Mouse (Mus musculus) neural tube, embryonic 15.5 days (tissue): ENCODE results near the gene Otud3. TPM values are rescaled to one million over a fixed set of nuclear protein-coding genes. Genes with fewer than 3 reads are reported as not detected.

ENCODE experiments used
- ATAC-seq: fragments of 200-750 bp; cut with Nextera tagmentation; 2 replicates; pipeline ENCODE4 v1.8.0; 2017; ENCODE audit warnings: mild to moderate bottlenecking, moderate TSS enrichment, moderate library complexity; ENCODE audit not compliant: low FRiP score
- H3K27ac ChIP-seq: fragments of 300-500 bp; sonication (generic); replicated peaks from 2 replicates; pipeline ENCODE4 v1.5.1; 2015; ENCODE audit warnings: mild to moderate bottlenecking, inconsistent platforms
- H3K27me3 ChIP-seq: fragments of 300-500 bp; sonication (generic); replicated peaks from 2 replicates; pipeline ENCODE4 v1.6.1; 2015; ENCODE audit warnings: inconsistent platforms
- H3K36me3 ChIP-seq: fragments of 300-500 bp; sonication (generic); 2 replicates; pipeline ENCODE4 v1.6.1; 2015; ENCODE audit warnings: inconsistent platforms
- H3K4me1 ChIP-seq: fragments of 300-500 bp; sonication (generic); 2 replicates; pipeline ENCODE4 v1.6.1; 2015; ENCODE audit warnings: inconsistent platforms
- H3K4me2 ChIP-seq: fragments of 300-500 bp; sonication (generic); 2 replicates; pipeline ENCODE4 v1.6.1; 2015; ENCODE audit warnings: inconsistent platforms, mild to moderate bottlenecking, moderate library complexity
- H3K4me3 ChIP-seq: fragments of 300-500 bp; sonication (generic); replicated peaks from 2 replicates; pipeline ENCODE4 v1.5.1; 2015; ENCODE audit warnings: mild to moderate bottlenecking, inconsistent platforms
- H3K9ac ChIP-seq: fragments of 300-500 bp; sonication (generic); replicated peaks from 2 replicates; pipeline ENCODE4 v1.6.1; 2015; ENCODE audit warnings: mild to moderate bottlenecking, inconsistent platforms
- H3K9me3 ChIP-seq: fragments of 300-500 bp; sonication (generic); replicated peaks from 2 replicates; pipeline ENCODE4 v1.6.1; 2016; ENCODE audit warnings: inconsistent platforms
- WGBS: fragments of 180-500 bp; shearing (Covaris S2); methylation state at CpG from one replicate; pipeline ENCODE4 v1.1.7; 2015; ENCODE audit warnings: mixed read lengths; 5-methylcytosine and 5-hydroxymethylcytosine counted together
- polyA plus RNA-seq: library from polyadenylated mRNA; unstranded; fragments of >200 nt; fragmentation: Nextera tagmentation; extraction: Ambion mirVana; gene quantifications from 2 replicates; pipeline ENCODE4 v1.2.1, GENCODE M21; 2015

Otud3 gene
- polyA plus RNA-seq, 1 experiment from 2014 or later: 2.2 TPM

- H3K27ac ChIP-seq: no peak overlapping the region
- no peak overlapping the region for H3K4me3 ChIP-seq
- no peaks in the 10 kb centered on the region for H3K9me3 ChIP-seq
- no peak for ATAC-seq
- H3K4me1 ChIP-seq: no peaks in the 10 kb centered on the region
- H3K27me3 ChIP-seq: no peaks in the 10 kb centered on the region
- 74% methylated on average over 6 of the region's 6 CpGs for WGBS
- no peaks in the 10 kb centered on the region for H3K36me3 ChIP-seq
- H3K9ac ChIP-seq: no peak overlapping the region
- H3K4me2 ChIP-seq: no peak overlapping the region
Measured at GRCm38 (mm10) chr4:138865991-138866390, 47.8 kb downstream of the Otud3 start.

DNA sequence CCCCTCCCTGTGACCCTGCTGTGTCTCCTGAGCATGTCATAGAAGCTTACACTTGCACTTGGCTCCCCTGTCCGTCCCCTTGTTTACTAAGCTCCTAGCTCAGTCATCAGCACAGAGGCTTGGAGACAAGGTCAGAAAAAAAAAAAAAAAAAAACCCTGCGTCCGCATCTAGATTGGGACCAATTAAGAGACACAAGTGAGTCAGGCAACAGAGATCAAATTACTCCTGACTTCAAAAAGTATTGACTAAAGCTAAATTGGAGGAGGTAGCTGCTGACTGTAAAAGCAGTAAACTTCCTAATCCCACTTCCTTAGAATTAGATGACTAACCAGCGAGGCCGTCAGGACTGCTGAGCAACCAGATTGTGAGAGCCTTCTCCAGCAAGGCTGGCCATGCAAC lies 48.7 kb downstream of the Otud3 start:
- H3K4me1 ChIP-seq: peaks cover 3% of the 10 kb centered on the region; the same call in 1 of the 2 replicates
- H3K27me3 ChIP-seq: no peaks in the 10 kb centered on the region
- ATAC-seq: no peak
- no peak overlapping the region for H3K4me2 ChIP-seq
- H3K4me3 ChIP-seq: no peak overlapping the region
- no peaks in the 10 kb centered on the region for H3K36me3 ChIP-seq
- no peak overlapping the region for H3K27ac ChIP-seq
- WGBS: 31% methylated on average over 5 of the region's 5 CpGs
- no peak overlapping the region for H3K9ac ChIP-seq
- no peaks in the 10 kb centered on the region for H3K9me3 ChIP-seq

GRCm38 (mm10) chr4:138863344-138863998 lies 50.3 kb downstream of the Otud3 start, which contains the start of gene Pla2g5:
TSS of gene Pla2g5 (minus strand) at chr4:138863482.
- ATAC-seq: no peak
- H3K4me3 ChIP-seq: no peak within 1 kb of the TSS
- H3K4me1 ChIP-seq: peaks cover 9% of the 10 kb centered on the region; the same call in 1 of the 2 replicates
- H3K9ac ChIP-seq: no peak within 1 kb of the TSS
- H3K36me3 ChIP-seq: no peaks in the 10 kb centered on the region
- H3K4me2 ChIP-seq: no peak within 1 kb of the TSS
- no peaks in the 10 kb centered on the region for H3K9me3 ChIP-seq
- no peak within 1 kb of the TSS for H3K27ac ChIP-seq
- no peaks in the 10 kb centered on the region for H3K27me3 ChIP-seq
- WGBS: 78% methylated on average over 10 of the region's 10 CpGs

- peak overlapping the region; percentile 57 for H3K4me2 ChIP-seq
- H3K9ac ChIP-seq: no peak overlapping the region
- 5% methylated on average over 13 of the region's 13 CpGs for WGBS
- H3K4me1 ChIP-seq: peaks cover 12% of the 10 kb centered on the region
- H3K4me3 ChIP-seq: peak overlapping the region; percentile 32
- H3K36me3 ChIP-seq: no peaks in the 10 kb centered on the region
- peak overlapping the region; percentile 77 for H3K27ac ChIP-seq
- ATAC-seq: peak; percentile 86
- H3K27me3 ChIP-seq: no peaks in the 10 kb centered on the region
- H3K9me3 ChIP-seq: no peaks in the 10 kb centered on the region
Measured at GRCm38 (mm10) chr4:138859728-138860127, 54.0 kb downstream of the Otud3 start.

- H3K9ac ChIP-seq: no peak overlapping the region
- peak overlapping the region; percentile 32 for H3K4me3 ChIP-seq
- peak; percentile 78 for ATAC-seq
- peaks cover 12% of the 10 kb centered on the region for H3K4me1 ChIP-seq
- H3K9me3 ChIP-seq: no peaks in the 10 kb centered on the region
- H3K4me2 ChIP-seq: peak overlapping the region; percentile 57
- 15% methylated on average over 9 of the region's 9 CpGs for WGBS
- no peaks in the 10 kb centered on the region for H3K36me3 ChIP-seq
- peak overlapping the region; percentile 77 for H3K27ac ChIP-seq
- no peaks in the 10 kb centered on the region for H3K27me3 ChIP-seq
Measured at GRCm38 (mm10) chr4:138859245-138859644, 54.5 kb downstream of the Otud3 start.

DNA sequence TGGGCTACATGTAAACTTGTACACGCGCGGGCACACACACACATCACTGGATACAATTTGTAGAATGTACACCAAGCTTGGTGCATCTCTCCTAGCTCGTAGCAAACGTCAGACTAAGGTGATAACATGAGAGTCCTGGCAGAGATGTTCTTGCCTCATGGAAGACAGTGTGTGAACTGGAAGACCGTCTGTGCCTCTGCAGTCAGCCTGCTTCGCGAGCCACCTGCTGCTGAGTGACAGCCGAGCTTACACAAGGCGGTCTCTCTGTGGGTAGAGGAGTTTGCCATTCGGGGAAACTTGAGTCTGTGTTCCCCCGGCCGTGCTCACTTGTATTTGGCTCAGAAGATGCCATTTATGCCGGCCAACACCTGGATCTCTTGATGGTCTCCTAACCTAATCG lies 55.3 kb downstream of the Otud3 start:
- H3K4me2 ChIP-seq: no peak overlapping the region
- H3K9ac ChIP-seq: no peak overlapping the region
- H3K9me3 ChIP-seq: no peaks in the 10 kb centered on the region
- ATAC-seq: no peak
- H3K4me1 ChIP-seq: peaks cover 12% of the 10 kb centered on the region
- H3K4me3 ChIP-seq: no peak overlapping the region
- WGBS: 87% methylated on average over 15 of the region's 15 CpGs
- H3K36me3 ChIP-seq: no peaks in the 10 kb centered on the region
- no peak overlapping the region for H3K27ac ChIP-seq
- H3K27me3 ChIP-seq: no peaks in the 10 kb centered on the region

DNA sequence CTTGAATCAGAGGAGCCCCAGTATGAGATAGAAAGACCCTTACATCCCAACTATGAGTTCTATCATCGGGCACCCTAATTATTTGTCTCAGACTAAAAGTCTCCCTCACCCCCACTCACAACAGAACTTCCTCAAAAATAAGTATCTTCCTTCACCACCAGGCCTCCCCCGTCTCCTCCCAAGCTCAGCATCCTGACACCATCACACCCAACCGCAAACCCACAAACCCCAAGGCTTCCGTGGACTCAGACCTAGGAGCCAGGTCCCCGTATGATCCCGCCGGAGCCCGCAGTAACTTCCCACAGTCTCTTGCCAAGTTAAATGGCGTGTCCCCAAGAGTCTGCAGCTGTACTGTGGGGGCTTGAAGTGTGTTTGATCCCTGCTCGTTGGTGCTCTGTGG lies 56.2 kb downstream of the Otud3 start:
- Histone ChIP-seq H3K36me3 (no peaks in the 10 kb centered on the region), H3K27ac (no peak overlapping the region), H3K4me3 (no peak overlapping the region), H3K9me3 (no peaks in the 10 kb centered on the region), H3K4me2 (no peak overlapping the region), H3K27me3 (no peaks in the 10 kb centered on the region), H3K4me1 (peaks cover 12% of the 10 kb centered on the region), H3K9ac (no peak overlapping the region)
- WGBS: 93% methylated on average over 10 of the region's 10 CpGs
- no peak for ATAC-seq

- no peaks in the 10 kb centered on the region for H3K9me3 ChIP-seq
- no peak overlapping the region for H3K9ac ChIP-seq
- H3K4me1 ChIP-seq: peaks cover 12% of the 10 kb centered on the region
- H3K36me3 ChIP-seq: no peaks in the 10 kb centered on the region
- H3K4me2 ChIP-seq: no peak overlapping the region
- H3K27me3 ChIP-seq: no peaks in the 10 kb centered on the region
- 23% methylated on average over 7 of the region's 7 CpGs for WGBS
- ATAC-seq: no peak
- H3K27ac ChIP-seq: no peak overlapping the region
- H3K4me3 ChIP-seq: no peak overlapping the region
Measured at GRCm38 (mm10) chr4:138856491-138856890, 57.3 kb downstream of the Otud3 start.

DNA sequence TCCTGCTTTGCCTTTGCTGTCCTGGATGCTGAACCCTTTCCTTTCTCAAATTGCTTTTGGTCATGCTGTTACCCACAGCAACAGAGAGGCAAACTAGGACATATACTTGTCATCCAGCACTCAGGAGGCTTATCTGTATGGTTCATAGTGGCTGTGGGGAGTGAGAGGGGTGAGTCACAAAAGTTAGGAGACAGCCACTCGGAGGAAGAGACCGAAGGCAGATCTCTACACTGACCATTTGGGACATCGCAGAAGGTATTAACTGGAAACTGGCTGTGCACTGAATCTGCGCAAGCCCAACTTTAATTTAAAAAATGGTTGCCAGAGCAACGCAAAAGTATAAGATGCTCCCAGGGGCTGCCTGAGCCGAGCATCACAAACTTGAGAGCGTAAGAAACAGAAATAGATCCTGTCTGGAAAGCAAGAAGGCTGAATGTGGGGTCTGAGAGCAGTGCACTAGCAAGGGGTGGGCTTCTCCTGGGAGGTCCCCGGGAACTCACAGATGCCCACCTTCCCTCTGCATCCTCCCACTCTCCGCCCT lies 58.6 kb downstream of the Otud3 start:
- H3K9ac ChIP-seq: no peak overlapping the region
- peaks cover 11% of the 10 kb centered on the region for H3K4me1 ChIP-seq
- no peak overlapping the region for H3K4me2 ChIP-seq
- 0 out of 2 replicates have a peak overlapping the region, but pooled peaks have one; percentile 13 for H3K27ac ChIP-seq
- H3K36me3 ChIP-seq: no peaks in the 10 kb centered on the region
- WGBS: 77% methylated on average over 9 of the region's 9 CpGs
- no peak overlapping the region for H3K4me3 ChIP-seq
- H3K9me3 ChIP-seq: no peaks in the 10 kb centered on the region
- no peak for ATAC-seq
- H3K27me3 ChIP-seq: no peaks in the 10 kb centered on the region

DNA sequence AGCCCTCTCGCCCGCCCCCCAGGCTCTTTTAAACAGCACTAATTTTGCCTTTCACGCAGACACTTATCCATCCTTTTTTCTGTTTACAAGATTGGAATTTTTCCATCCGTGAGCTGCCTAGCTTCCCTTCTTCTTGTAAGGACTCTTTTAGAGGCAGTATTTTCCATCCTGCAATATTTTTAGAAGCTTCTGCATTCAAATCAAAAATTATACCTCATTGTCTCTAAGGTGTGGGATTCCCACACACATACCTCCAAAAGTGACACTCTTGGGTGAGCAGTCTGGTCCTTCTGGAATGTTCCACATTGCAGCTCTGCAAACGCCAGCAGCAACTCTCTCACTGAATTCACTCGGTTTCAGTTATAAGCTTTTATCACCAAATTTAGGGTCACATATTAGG lies 60.8 kb downstream of the Otud3 start:
- no peak overlapping the region for H3K9ac ChIP-seq
- no peak overlapping the region for H3K27ac ChIP-seq
- no peak overlapping the region for H3K4me3 ChIP-seq
- WGBS: 75% methylated on average over 6 of the region's 6 CpGs
- H3K4me2 ChIP-seq: no peak overlapping the region
- no peak for ATAC-seq
- H3K9me3 ChIP-seq: no peaks in the 10 kb centered on the region
- H3K36me3 ChIP-seq: no peaks in the 10 kb centered on the region
- H3K4me1 ChIP-seq: peaks cover 4% of the 10 kb centered on the region; the same call in 1 of the 2 replicates
- no peaks in the 10 kb centered on the region for H3K27me3 ChIP-seq

DNA sequence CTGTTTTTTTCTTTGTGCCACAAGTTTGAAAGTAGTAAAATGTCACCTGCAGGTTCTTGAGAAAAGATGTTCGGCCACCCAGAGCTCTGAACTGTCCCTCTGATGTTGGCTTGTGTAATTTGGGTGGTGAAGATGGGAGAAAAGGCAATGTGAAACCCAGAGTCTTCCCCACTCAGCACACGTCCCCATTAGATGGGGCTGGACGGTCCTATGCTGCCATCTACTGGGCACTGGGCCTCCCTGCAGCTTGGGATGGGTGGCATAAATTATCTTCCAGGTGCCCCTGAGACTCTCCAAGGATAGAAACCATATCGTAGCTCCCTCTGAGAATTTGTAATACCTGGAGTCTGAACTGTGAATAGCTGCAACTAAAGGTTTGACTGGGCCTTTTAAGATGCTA lies 62.3 kb downstream of the Otud3 start:
- Histone ChIP-seq H3K9ac (no peak overlapping the region), H3K9me3 (no peaks in the 10 kb centered on the region), H3K4me1 (peaks cover 4% of the 10 kb centered on the region; the same call in 1 of the 2 replicates), H3K4me2 (no peak overlapping the region), H3K4me3 (no peak overlapping the region), H3K27me3 (no peaks in the 10 kb centered on the region), H3K36me3 (no peaks in the 10 kb centered on the region), H3K27ac (no peak overlapping the region)
- WGBS: 4% methylated on average over 4 of the region's 4 CpGs
- peak; percentile 66; the same call in 1 of the 2 replicates for ATAC-seq
